Mouse (Mus musculus) myocyte (in vitro differentiated cells): Measurements from ENCODE around the gene Cphx3.
"Not testable (repeated sequence)": the region's sequence is repeated elsewhere in the genome, so short reads cannot be mapped to it uniquely, and the experiment has no call there.

ENCODE experiments used
- CEBPB ChIP-seq: IDR thresholded peaks from 2 replicates; pipeline ENCODE4 v1.6.1; 2011; ENCODE audit warnings: mild to moderate bottlenecking, moderate library complexity; ENCODE audit not compliant: poor library complexity, insufficient read depth, severe bottlenecking
- E2F4 ChIP-seq: IDR thresholded peaks from one replicate; pipeline ENCODE4 v1.6.1; 2011; ENCODE audit warnings: mild to moderate bottlenecking, control low read depth, moderate library complexity; ENCODE audit not compliant: insufficient read depth
- MAX ChIP-seq: IDR thresholded peaks from one replicate; pipeline ENCODE4 v1.6.1; 2011; ENCODE audit warnings: low read depth, mild to moderate bottlenecking, control low read depth
- MYOD1 ChIP-seq, 3 experiments: IDR thresholded peaks; one replicate each; pipeline ENCODE4 v1.6.1; 2011; ENCODE audit warnings: control low read depth in 2 of 3, low read depth in 2 of 3, mild to moderate bottlenecking in 2 of 3, moderate library complexity in 1 of 3; ENCODE audit not compliant: insufficient read length in 2 of 3, control insufficient read depth in 1 of 3
- MYOG ChIP-seq, 3 experiments: IDR thresholded peaks; one replicate each; pipeline ENCODE4 v1.6.1; 2011; ENCODE audit warnings: control low read depth in 2 of 3, low read depth in 2 of 3, mild to moderate bottlenecking in 2 of 3; ENCODE audit not compliant: insufficient read length in 2 of 3, control insufficient read depth in 1 of 3, insufficient read depth in 1 of 3
- POLR2A ChIP-seq: IDR thresholded peaks from one replicate; pipeline ENCODE4 v1.6.1; 2011; ENCODE audit warnings: low read depth, mild to moderate bottlenecking, control low read depth, moderate library complexity; ENCODE audit not compliant: insufficient read length
- POLR2AphosphoS2 ChIP-seq: IDR thresholded peaks from one replicate; pipeline ENCODE4 v1.6.1; 2011; ENCODE audit warnings: low read depth, control low read depth; ENCODE audit not compliant: insufficient read length
- REST ChIP-seq: IDR thresholded peaks from one replicate; pipeline ENCODE4 v1.6.1; 2011; ENCODE audit warnings: mild to moderate bottlenecking, control low read depth, moderate library complexity; ENCODE audit not compliant: insufficient read depth, insufficient read length
- SRF ChIP-seq: IDR thresholded peaks from one replicate; pipeline ENCODE4 v1.6.1; 2011; ENCODE audit warnings: low read depth; ENCODE audit not compliant: control insufficient read depth, insufficient read length
- TCF12 ChIP-seq: IDR thresholded peaks from one replicate; pipeline ENCODE4 v1.6.1; 2011; ENCODE audit warnings: mild to moderate bottlenecking, control low read depth; ENCODE audit not compliant: poor library complexity, insufficient read depth, severe bottlenecking
- TCF3 ChIP-seq: IDR thresholded peaks from one replicate; pipeline ENCODE4 v1.6.1; 2011; ENCODE audit warnings: low read depth, control low read depth; ENCODE audit not compliant: insufficient read length
- USF1 ChIP-seq: IDR thresholded peaks from one replicate; pipeline ENCODE4 v1.6.1; 2011; ENCODE audit warnings: low read depth, mild to moderate bottlenecking, control low read depth, moderate library complexity

DNA sequence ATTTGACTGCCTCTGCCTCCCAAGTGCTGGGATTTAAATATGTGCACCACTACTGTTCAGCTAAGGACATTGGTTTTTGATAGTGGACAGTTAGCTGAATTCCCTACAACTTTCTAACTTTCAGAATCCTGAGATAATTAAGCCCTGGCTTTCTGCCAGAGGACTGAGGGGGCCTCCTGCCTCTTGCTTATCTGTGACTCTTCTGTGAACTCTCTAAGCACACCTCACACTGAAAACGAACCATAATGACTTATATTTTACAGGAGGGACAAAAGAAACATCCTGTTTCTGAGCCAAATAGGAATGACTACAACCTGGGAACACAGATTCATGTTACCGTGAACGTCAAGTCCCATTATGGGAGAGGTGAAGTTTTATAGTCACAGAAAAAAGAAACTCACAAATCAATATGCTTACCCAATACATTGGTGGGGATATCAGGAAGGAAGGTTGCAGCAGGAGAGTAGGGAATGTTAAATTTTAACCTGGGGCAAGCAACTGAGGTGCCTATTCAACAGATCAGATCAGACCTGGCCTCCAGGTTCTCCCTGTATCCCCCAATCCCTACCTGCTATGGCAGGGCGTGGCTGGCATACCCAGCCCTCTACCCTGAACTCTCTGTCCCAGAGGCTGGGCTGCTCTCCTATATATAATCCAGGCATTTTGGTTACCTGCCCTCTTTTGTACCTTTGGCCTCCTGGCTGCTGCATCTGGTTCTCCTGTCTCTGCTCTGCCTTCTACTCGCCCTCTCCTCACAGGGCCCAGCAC is 134.3 kb downstream of the Cphx3 start:
- TF ChIP-seq SRF; POLR2A; MYOD1 (IDR thresholded peaks at IDR 0.05; ENCODE audit: control insufficient read depth in 1 of 3, insufficient read length in 2 of 3, low read depth in 2 of 3); TCF12; USF1; MAX; E2F4; POLR2AphosphoS2; TCF3; REST; CEBPB; MYOG (IDR thresholded peaks at IDR 0.05; ENCODE audit: control insufficient read depth in 1 of 3, insufficient read depth in 1 of 3, insufficient read length in 2 of 3, low read depth in 2 of 3): not testable (repeated sequence)
